Mouse (Mus musculus) CD4-positive naive resting alpha-beta T cell, adult 57 days (primary cell): ENCODE results near the gene Olfr204. TPM values are rescaled to one million over a fixed set of nuclear protein-coding genes. Genes with fewer than 3 reads are reported as not detected.

Experiments
- total RNA-seq: library from RNA; stranded (reverse); gene quantifications from one replicate; pipeline ENCODE4 v1.2.4, GENCODE M21; 2023

Olfr204 gene
- total RNA-seq = not detected

DNA sequence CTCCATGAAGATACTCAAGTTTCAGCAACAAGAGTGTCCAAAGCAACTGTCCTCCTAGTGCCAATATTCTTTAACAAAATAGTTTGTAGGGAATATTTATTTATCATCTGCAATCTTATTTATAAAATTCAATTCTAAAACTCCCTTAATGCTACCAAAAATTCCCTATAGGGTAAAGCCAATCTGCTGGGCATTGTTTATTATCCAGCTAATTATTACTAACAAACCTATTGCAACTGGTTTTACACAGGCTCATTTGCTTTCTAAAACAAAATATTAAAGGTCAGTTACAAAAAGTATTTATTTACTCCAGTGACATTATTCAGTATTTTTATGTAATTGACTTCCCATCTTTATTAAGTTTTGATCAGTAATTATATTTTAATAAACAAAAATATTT is at the start of gene Olfr204:
TSS of gene Olfr204 (minus strand) at position 101 of the 400 bp plus-strand sequence.

GRCm38 (mm10) chr16:59363893-59364292 is 45.8 kb upstream of the Olfr204 start, which contains the start of gene Olfr209:
TSS of gene Olfr209 (minus strand) at chr16:59363993.

GRCm38 (mm10) chr16:59349146-59349545 is 31.1 kb upstream of the Olfr204 start, which contains the start of gene Olfr206:
TSS of gene Olfr206 (minus strand) at chr16:59349246.

DNA sequence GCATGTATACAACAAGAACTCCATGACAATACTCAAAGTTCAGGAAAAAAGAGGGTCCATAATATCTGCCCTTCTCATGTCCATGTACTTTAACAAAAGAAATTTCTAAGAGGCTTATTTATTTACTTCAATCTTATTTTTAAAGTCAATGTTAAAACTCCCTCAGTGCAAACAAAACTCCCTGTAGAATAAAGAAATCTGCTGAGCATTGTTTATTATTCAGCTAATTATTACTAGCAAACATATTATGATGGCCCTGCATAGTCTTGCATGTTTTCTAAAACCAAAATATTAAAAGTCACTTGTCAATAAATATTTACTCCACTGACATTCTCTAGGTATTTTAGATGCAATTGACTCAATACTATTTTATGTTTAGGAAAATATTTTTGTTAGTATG is 13.0 kb upstream of the Olfr204 start, which contains the start of gene Olfr205:
TSS of gene Olfr205 (minus strand) at position 101 of the 400 bp plus-strand sequence.

DNA sequence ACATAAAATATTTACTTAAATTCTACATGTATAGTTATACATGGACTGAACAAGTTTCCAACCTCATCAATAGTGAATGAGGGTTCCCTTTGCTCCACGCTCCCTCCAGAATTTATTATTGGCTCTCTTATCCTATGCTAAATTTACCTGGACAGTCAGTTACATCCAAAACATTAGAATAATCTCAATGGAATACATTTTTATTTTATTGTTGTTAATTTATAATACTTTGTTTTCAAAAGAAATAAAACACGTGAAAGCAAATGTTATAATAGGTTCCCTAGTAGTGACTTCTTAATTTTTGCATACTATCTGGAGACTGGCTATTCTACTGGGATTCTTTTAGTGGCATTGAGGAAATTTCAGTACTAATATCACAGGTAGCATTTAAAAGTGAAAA is 19.5 kb downstream of the Olfr204 start, which contains the start of gene Olfr203:
TSS of gene Olfr203 (plus strand) at position 301 of the 400 bp plus-strand sequence.

DNA sequence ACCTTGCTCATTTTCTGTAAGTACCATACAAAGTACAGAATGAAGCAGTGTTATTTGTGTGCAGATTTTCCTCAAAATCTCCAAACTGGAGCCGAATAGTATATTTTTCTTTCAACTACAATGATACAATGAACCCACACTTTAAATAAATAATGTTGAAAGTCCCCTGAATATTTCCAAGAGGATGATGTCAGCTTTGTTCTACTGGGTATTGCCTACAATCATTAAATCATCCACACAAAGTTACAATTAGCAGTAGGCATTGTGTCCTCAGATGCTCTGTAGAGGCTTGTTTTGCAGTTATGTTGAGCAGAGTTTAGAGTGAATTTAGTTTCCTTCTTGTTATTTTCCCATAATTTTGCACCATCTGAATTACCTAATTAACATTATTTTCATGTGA is 31.4 kb downstream of the Olfr204 start, which contains the start of gene Olfr202:
TSS of gene Olfr202 (minus strand) at position 101 of the 400 bp plus-strand sequence.

DNA sequence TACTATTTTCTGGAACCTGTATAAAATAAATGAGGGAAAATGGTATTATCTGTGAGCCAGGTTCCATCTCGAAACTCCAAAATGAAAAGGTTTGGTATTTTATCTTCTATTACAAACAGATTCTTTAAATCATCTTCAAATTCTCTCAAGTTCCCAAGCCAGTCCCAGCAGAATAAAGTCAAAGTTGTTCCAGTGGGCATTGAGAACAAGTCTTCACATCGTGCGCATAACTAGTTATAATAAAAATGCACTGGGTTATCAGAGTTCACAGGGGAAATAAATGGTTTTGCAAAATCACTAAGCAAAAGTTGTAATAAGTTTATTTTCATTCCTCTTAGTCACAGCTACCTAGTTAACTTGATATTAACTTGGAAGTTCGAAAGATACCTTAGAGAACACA is 45.5 kb downstream of the Olfr204 start, which contains the start of gene Olfr201:
TSS of gene Olfr201 (minus strand) at position 101 of the 400 bp plus-strand sequence.

Other genes with a start within 250 kb of the Olfr204 start
- not detected for gene Olfr190, start 240.2 kb downstream of the Olfr204 start, total RNA-seq
- gene Olfr191, start 228.4 kb downstream of the Olfr204 start, total RNA-seq = not detected
- not detected for gene Olfr193, start 206.4 kb downstream of the Olfr204 start, total RNA-seq
- not detected for gene Olfr194, start 197.2 kb downstream of the Olfr204 start, total RNA-seq
- gene Olfr195, start 171.2 kb downstream of the Olfr204 start, total RNA-seq = not detected
- gene Olfr196, start 147.8 kb downstream of the Olfr204 start, total RNA-seq = not detected
- not detected for gene Olfr198, start 114.7 kb downstream of the Olfr204 start, total RNA-seq
- not detected for gene Olfr199, start 98.5 kb downstream of the Olfr204 start, total RNA-seq
- not detected for gene Olfr201, start 45.6 kb downstream of the Olfr204 start, total RNA-seq
- not detected for gene Olfr202, start 31.5 kb downstream of the Olfr204 start, total RNA-seq
- not detected for gene Olfr203, start 19.4 kb downstream of the Olfr204 start, total RNA-seq
- not detected for gene Olfr205, start 12.9 kb upstream of the Olfr204 start, total RNA-seq
- not detected for gene Olfr206, start 31.0 kb upstream of the Olfr204 start, total RNA-seq
- not detected for gene Olfr209, start 45.7 kb upstream of the Olfr204 start, total RNA-seq
- gene Gabrr3, start 89.1 kb upstream of the Olfr204 start, total RNA-seq = not detected
- 34.6 TPM for gene Riox2, start 153.5 kb upstream of the Olfr204 start, total RNA-seq